Mouse (Mus musculus) intestine, embryonic 16.5 days (tissue): ENCODE results near the gene Rgcc. TPM values are rescaled to one million over a fixed set of nuclear protein-coding genes. Genes with fewer than 3 reads are reported as not detected.

Experiments
- ATAC-seq: fragments of 200-750 bp; cut with Nextera tagmentation; 2 replicates; pipeline ENCODE4 v1.8.0; 2017; ENCODE audit warnings: moderate TSS enrichment, moderate library complexity
- H3K27ac ChIP-seq: fragments of 300-500 bp; sonication (generic); 2 replicates; pipeline ENCODE4 v1.5.1; 2014; ENCODE audit warnings: mild to moderate bottlenecking, low read length
- H3K27me3 ChIP-seq: fragments of 300-500 bp; sonication (generic); replicated peaks from 2 replicates; pipeline ENCODE4 v1.6.1; 2014; ENCODE audit warnings: low read length, control low read depth, mixed read lengths; ENCODE audit not compliant: control insufficient read depth, insufficient read depth
- H3K36me3 ChIP-seq: fragments of 300-500 bp; sonication (generic); 2 replicates; pipeline ENCODE4 v1.6.1; 2014; ENCODE audit warnings: low read length, control low read depth; ENCODE audit not compliant: control insufficient read depth, insufficient read depth
- H3K4me1 ChIP-seq: fragments of 300-500 bp; sonication (generic); 2 replicates; pipeline ENCODE4 v1.6.1; 2014; ENCODE audit warnings: low read length, control low read depth, mixed read lengths; ENCODE audit not compliant: control insufficient read depth, insufficient read depth
- H3K4me2 ChIP-seq: fragments of 300-500 bp; sonication (generic); 2 replicates; pipeline ENCODE4 v1.6.1; 2014; ENCODE audit warnings: low read depth, low read length, control low read depth
- H3K4me3 ChIP-seq: fragments of 300-500 bp; sonication (generic); 2 replicates; pipeline ENCODE4 v1.5.1; 2014; ENCODE audit warnings: mild to moderate bottlenecking, low read length
- H3K9ac ChIP-seq: fragments of 300-500 bp; sonication (generic); 2 replicates; pipeline ENCODE4 v1.6.1; 2014; ENCODE audit warnings: low read depth, low read length
- H3K9me3 ChIP-seq: fragments of 300-500 bp; sonication (generic); 2 replicates; pipeline ENCODE4 v1.6.1; 2016; ENCODE audit warnings: low read length, control low read depth; ENCODE audit not compliant: control insufficient read depth
- WGBS: fragments of 180-500 bp; shearing (Covaris S2); extraction: QIAGEN DNeasy Blood & Tissue Kit; methylation state at CpG from one replicate; pipeline ENCODE4 v1.1.7; 2014; 5-methylcytosine and 5-hydroxymethylcytosine counted together
- polyA plus RNA-seq: library from polyadenylated mRNA; unstranded; fragments of >200 nt; fragmentation: Nextera tagmentation; extraction: Ambion mirVana; gene quantifications from 2 replicates; pipeline ENCODE4 v1.2.1, GENCODE M21; 2015

The Rgcc gene
- polyA plus RNA-seq, 1 experiment from 2014 or later = 46.2 TPM

DNA sequence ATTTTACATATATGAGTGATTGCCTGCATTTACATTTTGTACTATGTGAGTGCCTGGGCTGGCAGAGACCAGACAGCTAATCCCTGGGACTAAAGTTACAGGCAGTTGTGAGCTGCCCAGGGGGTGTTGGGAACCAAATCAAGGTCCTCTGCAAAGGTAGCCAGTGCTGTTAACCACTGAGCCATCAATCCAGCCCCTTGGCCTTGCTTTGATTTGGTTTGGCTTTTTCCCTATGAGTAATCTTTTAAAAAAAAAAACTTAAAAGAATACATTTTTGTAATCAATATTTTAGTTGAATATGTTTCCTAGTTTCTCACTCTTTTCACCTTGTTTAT, 59.1 kb downstream of the Rgcc start:
- no peaks in the 10 kb centered on the region for H3K27me3 ChIP-seq
- no peak for ATAC-seq
- H3K4me1 ChIP-seq = no peaks in the 10 kb centered on the region

DNA sequence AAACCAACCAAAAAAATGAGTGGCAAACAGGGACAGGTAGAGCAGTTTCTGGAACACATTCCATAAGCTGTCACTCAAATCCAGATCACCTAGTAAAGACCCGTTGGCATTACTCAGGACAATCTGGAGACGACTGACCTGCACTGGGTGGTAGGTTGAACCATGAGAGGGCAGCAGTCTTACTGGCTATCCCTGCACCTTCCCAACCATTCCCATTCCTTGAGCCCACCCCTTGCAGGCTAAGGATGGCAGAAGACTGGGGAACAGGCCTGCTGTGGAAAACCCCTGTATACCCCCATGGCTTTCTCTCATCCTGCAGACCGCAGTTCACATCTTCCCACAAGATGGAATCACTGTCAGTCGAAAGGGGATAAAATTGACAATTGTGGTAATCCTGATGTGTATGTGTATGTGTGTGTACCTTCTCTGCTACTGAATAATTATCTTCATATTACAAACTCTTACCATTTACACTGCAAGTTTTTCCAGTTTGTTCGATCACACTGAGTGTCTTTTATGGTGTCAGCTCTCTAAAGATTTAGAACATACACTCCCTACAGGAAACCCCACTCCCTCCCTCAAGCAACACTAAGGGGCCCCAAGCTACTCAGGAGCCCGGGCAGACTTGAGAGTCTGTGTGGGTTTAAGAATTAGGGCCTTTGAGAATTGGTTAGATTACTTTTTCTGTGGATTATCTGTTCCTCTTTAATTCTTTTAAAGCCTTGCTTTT, 59.6 kb downstream of the Rgcc start:
- WGBS = 66% methylated on average over 6 of the region's 6 CpGs
- H3K4me2 ChIP-seq = no peak overlapping the region
- H3K4me1 ChIP-seq = no peaks in the 10 kb centered on the region
- no peak overlapping the region for H3K9ac ChIP-seq
- no peaks in the 10 kb centered on the region for H3K36me3 ChIP-seq
- ATAC-seq = no peak
- H3K27ac ChIP-seq = no peak overlapping the region
- H3K9me3 ChIP-seq = no peaks in the 10 kb centered on the region
- H3K27me3 ChIP-seq = no peaks in the 10 kb centered on the region
- H3K4me3 ChIP-seq = no peak overlapping the region

More for the DNA sequence above, 59.1 kb downstream of the Rgcc start:
- H3K4me2 ChIP-seq = no peak overlapping the region
- no peaks in the 10 kb centered on the region for H3K9me3 ChIP-seq
- H3K27ac ChIP-seq = no peak overlapping the region
- H3K9ac ChIP-seq = no peak overlapping the region
- no peak overlapping the region for H3K4me3 ChIP-seq
- no peaks in the 10 kb centered on the region for H3K36me3 ChIP-seq

DNA sequence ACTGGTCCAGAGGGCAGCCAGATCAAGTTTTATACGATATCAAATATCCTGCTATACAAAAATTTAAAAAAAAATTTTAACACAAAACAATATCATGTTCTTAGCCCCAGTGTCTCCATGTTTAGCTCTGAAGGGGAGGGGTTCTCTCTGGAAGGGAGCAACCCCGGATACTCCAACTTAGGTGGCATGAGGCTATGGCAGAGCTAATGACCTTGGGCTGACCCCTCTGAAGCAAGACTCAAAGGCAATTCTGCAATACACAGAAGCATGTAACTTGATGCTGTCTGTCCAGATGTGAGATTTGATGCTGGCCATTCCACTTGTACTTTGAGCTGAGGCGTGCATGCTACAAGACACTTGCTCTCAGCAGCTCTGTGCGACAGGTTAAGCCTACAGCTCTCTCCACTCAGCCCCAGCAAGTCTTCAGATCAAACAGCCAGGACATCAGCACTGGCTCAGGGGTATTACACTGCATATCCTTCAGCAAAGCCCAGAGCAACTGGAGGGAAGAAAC, 60.3 kb downstream of the Rgcc start:
- ATAC-seq = no peak
- WGBS = 58% methylated on average over 4 of the region's 4 CpGs

DNA sequence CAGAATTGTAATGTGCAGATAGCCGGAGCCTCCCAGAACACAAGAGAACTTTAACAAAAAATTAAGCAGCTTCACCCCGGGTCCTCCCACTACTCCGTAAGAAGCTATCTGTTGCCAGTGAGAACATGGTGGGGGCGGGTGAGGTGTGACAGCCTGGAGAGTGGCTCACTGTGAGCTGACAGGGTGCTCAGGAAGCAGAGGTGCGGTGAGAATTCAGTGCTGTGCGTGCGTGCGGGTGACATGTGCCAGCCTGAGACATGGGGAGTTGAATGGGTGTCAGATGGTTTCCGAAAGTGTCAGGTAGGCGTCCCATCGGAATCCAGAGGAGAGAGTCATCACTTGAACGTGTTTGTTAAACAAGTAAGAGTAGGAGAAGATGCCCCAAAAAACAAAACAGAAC, 62.0 kb downstream of the Rgcc start:
- H3K36me3 ChIP-seq = no peaks in the 10 kb centered on the region
- H3K27me3 ChIP-seq = no peaks in the 10 kb centered on the region
- H3K4me3 ChIP-seq = no peak overlapping the region
- no peaks in the 10 kb centered on the region for H3K4me1 ChIP-seq
- no peaks in the 10 kb centered on the region for H3K9me3 ChIP-seq
- H3K27ac ChIP-seq = no peak overlapping the region
- H3K9ac ChIP-seq = no peak overlapping the region
- no peak for ATAC-seq
- no peak overlapping the region for H3K4me2 ChIP-seq
- 91% methylated on average over 12 of the region's 12 CpGs for WGBS

More for the DNA sequence above, 60.3 kb downstream of the Rgcc start:
- Histone ChIP-seq H3K4me1 (no peaks in the 10 kb centered on the region), H3K27ac (no peak overlapping the region), H3K4me2 (no peak overlapping the region), H3K9me3 (no peaks in the 10 kb centered on the region), H3K9ac (no peak overlapping the region), H3K36me3 (no peaks in the 10 kb centered on the region), H3K27me3 (no peaks in the 10 kb centered on the region), H3K4me3 (no peak overlapping the region)

Other genes starting within 250 kb of the Rgcc start
- gene Zfp957, start 54.3 kb downstream of the Rgcc start, polyA plus RNA-seq = not detected in 2 replicates
- gene Naa16, start 89.1 kb upstream of the Rgcc start, polyA plus RNA-seq = 29.6 and 33.0 TPM in 2 replicates
- 9.8 and 11.5 TPM in 2 replicates for gene Mtrf1, start 96.1 kb upstream of the Rgcc start, polyA plus RNA-seq
- gene Kbtbd7, start 124.9 kb upstream of the Rgcc start, polyA plus RNA-seq = 6.2 and 6.7 TPM in 2 replicates
- 1.5 and 1.8 TPM in 2 replicates for gene Kbtbd6, start 150.2 kb upstream of the Rgcc start, polyA plus RNA-seq
- 21.9 and 22.2 TPM in 2 replicates for gene Elf1, start 179.5 kb upstream of the Rgcc start, polyA plus RNA-seq
- gene Wbp4, start 179.9 kb upstream of the Rgcc start, polyA plus RNA-seq = 26.9 and 31.3 TPM in 2 replicates